Mouse (Mus musculus) urinary bladder, postnatal 25 days (tissue): Measurements from ENCODE around the gene Olfr295.

Experiments
- DNase-seq: peaks from one replicate; pipeline ENCODE4 v3.0.0; 2022; ENCODE audit warnings: low spot score

The Olfr295 gene

DNA sequence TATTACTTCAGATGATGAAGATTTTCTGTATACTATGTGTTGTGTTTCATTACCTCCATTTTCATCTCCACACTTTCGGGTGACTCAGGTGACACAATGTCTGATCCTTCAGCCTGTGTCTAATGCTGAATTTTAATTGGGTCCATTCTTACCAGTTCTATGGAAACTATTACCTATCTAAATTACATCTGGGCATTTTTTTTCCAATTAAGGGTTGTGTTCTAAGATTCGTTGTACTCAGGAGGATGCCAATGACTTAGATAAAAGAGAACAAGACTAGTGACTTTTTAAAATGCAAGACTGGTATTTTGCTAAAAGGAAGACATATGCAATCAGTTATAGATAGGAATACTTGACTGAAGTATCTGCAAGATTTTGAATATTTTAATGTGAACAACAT is at the start of gene Olfr295:
TSS of gene Olfr295 (plus strand) at position 301 of the 400 bp plus-strand sequence.
- no peak for DNase-seq

GRCm38 (mm10) chr7:86616543-86616942 is 32.9 kb downstream of the Olfr295 start, which contains the start of gene Olfr294:
TSS of gene Olfr294 (minus strand) at chr7:86616643.
- DNase-seq, result no peak
